ENCODE assay signal across 8 mouse cellular contexts in genomic region chr10:75517073-75517757, GRCm38 (mm10). TPM values are rescaled to one million over a fixed set of nuclear protein-coding genes. Genes with fewer than 3 reads are reported as not detected.
DNase-seq lines count a peak whose midpoint lies in the region; ATAC-seq lines count a peak whose summit lies in the region.

TSS of gene Snrpd3 (plus strand) at chr10:75517551.

- no peaks in the 10 kb centered on the region for H3K9me3 ChIP-seq in heart, embryonic 13.5 days
- no peaks in the 10 kb centered on the region for H3K9me3 ChIP-seq in liver, embryonic 12.5 days (replicated peaks)
- no peaks in the 10 kb centered on the region for H3K9me3 ChIP-seq in stomach, embryonic 15.5 days

- WGBS in heart, embryonic 13.5 days = 1% methylated on average over 47 of the region's 52 CpGs
- 1% methylated on average over 40 of the region's 52 CpGs for WGBS in liver, embryonic 12.5 days (ENCODE audit: insufficient replicate concordance)
- WGBS in stomach, embryonic 15.5 days = under 1% methylated on average over 45 of the region's 52 CpGs

- H3K36me3 ChIP-seq in heart, embryonic 13.5 days = peaks cover 32% of the 10 kb centered on the region
- H3K36me3 ChIP-seq in liver, embryonic 12.5 days = peaks cover 48% of the 10 kb centered on the region
- peaks cover 11% of the 10 kb centered on the region; the same call in 1 of the 2 replicates for H3K36me3 ChIP-seq in stomach, embryonic 15.5 days

- no peaks in the 10 kb centered on the region for H3K27me3 ChIP-seq in heart, embryonic 13.5 days (replicated peaks)
- H3K27me3 ChIP-seq in liver, embryonic 12.5 days (replicated peaks) = no peaks in the 10 kb centered on the region
- no peaks in the 10 kb centered on the region for H3K27me3 ChIP-seq in stomach, embryonic 15.5 days (replicated peaks)

- peak within 1 kb of the TSS; percentile 84 for H3K4me3 ChIP-seq in heart, embryonic 13.5 days
- H3K4me3 ChIP-seq in liver, embryonic 12.5 days = peak within 1 kb of the TSS; percentile 97
- peak within 1 kb of the TSS; percentile 94 for H3K4me3 ChIP-seq in stomach, embryonic 15.5 days (replicated peaks)

- ATAC-seq in erythroid progenitor cell, adult 5-6 weeks (replicated peaks; ENCODE audit: low FRiP score, poor library complexity, severe bottlenecking) = peak; percentile 75
- peak; percentile 95 for ATAC-seq in heart, embryonic 13.5 days (ENCODE audit: extremely low read depth, insufficient number of reproducible peaks, low FRiP score, low TSS enrichment)
- peak; percentile 87 for ATAC-seq in liver, embryonic 12.5 days
- peak; percentile 97 for ATAC-seq in stomach, embryonic 15.5 days (ENCODE audit: insufficient read depth, low FRiP score, low read depth)

- peak within 1 kb of the TSS; percentile 97 for H3K9ac ChIP-seq in heart, embryonic 13.5 days
- peak within 1 kb of the TSS; percentile 98 for H3K9ac ChIP-seq in liver, embryonic 12.5 days
- peak within 1 kb of the TSS; percentile 90 for H3K9ac ChIP-seq in stomach, embryonic 15.5 days

- peak within 1 kb of the TSS; percentile 93 for H3K4me2 ChIP-seq in heart, embryonic 13.5 days
- peak within 1 kb of the TSS; percentile 93 for H3K4me2 ChIP-seq in liver, embryonic 12.5 days
- peak within 1 kb of the TSS; percentile 79 for H3K4me2 ChIP-seq in stomach, embryonic 15.5 days

- peaks cover 60% of the 10 kb centered on the region for H3K4me1 ChIP-seq in heart, embryonic 13.5 days
- peaks cover 70% of the 10 kb centered on the region for H3K4me1 ChIP-seq in liver, embryonic 12.5 days
- peaks cover 14% of the 10 kb centered on the region for H3K4me1 ChIP-seq in stomach, embryonic 15.5 days

- peak within 1 kb of the TSS; percentile 99 for H3K27ac ChIP-seq in heart, embryonic 13.5 days (replicated peaks)
- peak within 1 kb of the TSS; percentile 98 for H3K27ac ChIP-seq in liver, embryonic 12.5 days
- peak within 1 kb of the TSS; percentile 99 for H3K27ac ChIP-seq in stomach, embryonic 15.5 days

- DNase-seq in CD4-positive helper T cell, adult 2 months (ENCODE audit: low read depth, low spot score) = peak; percentile 98
- peak; percentile 92 for DNase-seq in brain, embryonic 18.5 days (ENCODE audit: low read depth, low spot score)
- peak; percentile 97 for DNase-seq in kidney, postnatal 10 days
- peak; percentile 91 to 95 for DNase-seq in natural killer cell, adult 2 months (ENCODE audit: low spot score in 2 of 2)

RNA-seq across cellular contexts. Expression of gene Snrpd3, which starts in this region (rescaled TPM):
- total RNA-seq in erythroid progenitor cell, adult 5-6 weeks (2015; ENCODE audit: low replicate concordance) = 14.3 and 49.7 TPM in 2 replicates
- total RNA-seq in erythroid progenitor cell, adult 5-6 weeks (2017; ENCODE audit: low replicate concordance) = 16.3 and 42.9 TPM in 2 replicates
- 96.6 and 101 TPM in 2 replicates for polyA plus RNA-seq in heart, embryonic 13.5 days (2015; fragmentation: Nextera tagmentation; extraction: Ambion mirVana)
- polyA plus RNA-seq in liver, embryonic 12.5 days (2016; fragmentation: Nextera tagmentation; extraction: Ambion mirVana) = 119 and 126 TPM in 2 replicates
- 137 and 147 TPM in 2 replicates for polyA plus RNA-seq in stomach, embryonic 15.5 days (2015; fragmentation: Nextera tagmentation; extraction: Ambion mirVana)

Comparison
In these comparisons a context has a peak if more than half of its experiments do, and no peak if none do; other contexts are left out.
1. Peak in every context shown above with its lines: DNase-seq, ATAC-seq, H3K4me3 ChIP-seq and H3K27ac ChIP-seq.